Mouse (Mus musculus) induced T-regulatory cell, adult 2 months (primary cell): ENCODE measurements around the gene A930009A15Rik.

ENCODE experiments used
- DNase-seq: peaks from one replicate; pipeline ENCODE4 v3.0.0-alpha.2; 2012; ENCODE audit warnings: low read depth

Gene A930009A15Rik

DNA sequence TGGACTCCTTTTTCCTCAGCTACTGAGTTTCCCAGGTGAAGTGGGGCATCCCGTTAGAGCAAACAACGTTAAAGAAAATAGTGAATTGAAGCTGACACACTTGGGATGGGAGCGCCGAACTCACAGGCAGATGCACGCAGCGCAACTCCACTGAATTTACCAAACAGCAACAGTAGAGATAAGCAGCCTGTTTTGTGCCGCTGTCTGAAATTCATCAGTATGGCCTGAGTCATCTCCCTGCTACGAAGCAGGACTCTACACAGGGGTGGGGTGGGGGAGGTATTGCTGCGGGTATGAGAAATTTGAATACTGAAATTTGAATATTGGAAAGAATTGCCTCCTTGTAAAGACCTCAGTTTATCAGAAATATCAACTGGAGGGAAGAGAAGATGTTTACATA is 12.2 kb downstream of the A930009A15Rik start:
- no peak for DNase-seq

DNA sequence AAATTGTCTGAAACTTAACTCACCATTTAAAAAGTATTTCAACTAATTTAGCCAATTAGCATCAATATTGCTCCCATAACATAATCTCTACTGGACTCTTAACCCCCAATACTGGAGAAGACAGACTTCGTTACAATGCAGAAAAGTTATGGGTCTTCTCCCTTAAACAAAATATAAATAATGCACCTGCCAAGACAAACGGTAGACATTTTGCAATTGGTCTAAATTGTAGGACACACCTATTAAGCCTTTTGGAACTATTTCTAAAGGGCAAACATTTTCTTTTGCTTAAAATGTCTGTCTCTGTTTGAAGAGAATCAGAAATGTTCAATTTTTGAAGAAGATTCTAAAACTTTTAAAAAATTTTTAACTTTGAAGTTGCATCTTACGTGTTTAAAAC is 13.3 kb downstream of the A930009A15Rik start:
- no peak for DNase-seq

DNA sequence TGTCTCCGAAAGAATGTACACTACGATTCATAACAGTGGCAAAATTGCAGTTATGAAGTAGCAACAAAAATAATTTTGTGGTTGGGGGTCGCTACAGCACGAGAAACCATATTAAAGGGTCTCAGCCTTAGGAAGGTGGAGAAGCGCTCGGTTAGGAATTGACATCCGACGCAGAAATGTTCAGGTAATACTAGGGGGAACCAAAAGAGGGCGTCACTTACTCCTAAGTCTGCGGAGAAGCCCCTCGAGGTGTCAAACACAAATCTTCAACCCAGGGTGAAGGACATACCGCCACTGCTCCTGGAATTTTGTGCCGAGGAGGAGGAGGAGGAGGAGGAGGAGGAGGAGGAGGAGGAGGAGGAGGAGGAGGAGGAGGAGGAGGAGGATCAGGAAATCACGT is 14.9 kb downstream of the A930009A15Rik start:
- DNase-seq = no peak

DNA sequence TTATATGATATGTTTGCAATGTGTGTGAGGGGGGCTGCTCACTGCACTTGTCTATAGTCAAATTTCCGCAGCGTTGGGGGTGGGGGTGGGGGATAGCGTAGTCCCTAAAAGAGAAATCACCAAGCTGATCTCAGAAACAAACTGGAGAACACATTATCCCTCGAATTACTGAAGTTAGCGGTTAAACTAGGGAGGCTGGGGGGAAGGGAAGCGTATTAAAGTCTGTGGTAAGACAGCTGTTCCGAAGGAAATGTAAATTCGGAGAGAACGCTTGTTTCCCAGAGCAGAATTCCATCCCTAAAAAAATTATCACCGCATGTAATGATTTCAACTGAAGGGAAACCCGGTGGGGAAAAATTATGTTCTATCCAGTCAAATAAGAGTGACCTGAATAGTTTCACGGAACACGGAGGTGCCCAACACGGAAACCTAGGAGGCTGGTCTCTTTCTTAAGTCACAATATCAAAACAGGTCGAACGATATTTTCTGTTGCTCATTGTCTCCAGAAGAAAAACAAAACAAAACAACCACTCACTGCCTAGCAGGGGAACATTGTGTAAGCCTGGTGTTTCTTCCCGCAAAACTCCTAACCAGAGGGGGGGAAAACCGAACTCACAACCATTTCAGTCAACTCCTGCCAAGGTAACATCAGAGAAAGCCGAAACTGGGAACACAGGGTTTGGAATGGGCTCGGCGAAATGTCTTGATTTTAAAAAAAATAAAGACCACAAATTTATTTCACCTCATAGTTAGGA is 15.9 kb downstream of the A930009A15Rik start:
- peak; percentile 1 for DNase-seq

DNA sequence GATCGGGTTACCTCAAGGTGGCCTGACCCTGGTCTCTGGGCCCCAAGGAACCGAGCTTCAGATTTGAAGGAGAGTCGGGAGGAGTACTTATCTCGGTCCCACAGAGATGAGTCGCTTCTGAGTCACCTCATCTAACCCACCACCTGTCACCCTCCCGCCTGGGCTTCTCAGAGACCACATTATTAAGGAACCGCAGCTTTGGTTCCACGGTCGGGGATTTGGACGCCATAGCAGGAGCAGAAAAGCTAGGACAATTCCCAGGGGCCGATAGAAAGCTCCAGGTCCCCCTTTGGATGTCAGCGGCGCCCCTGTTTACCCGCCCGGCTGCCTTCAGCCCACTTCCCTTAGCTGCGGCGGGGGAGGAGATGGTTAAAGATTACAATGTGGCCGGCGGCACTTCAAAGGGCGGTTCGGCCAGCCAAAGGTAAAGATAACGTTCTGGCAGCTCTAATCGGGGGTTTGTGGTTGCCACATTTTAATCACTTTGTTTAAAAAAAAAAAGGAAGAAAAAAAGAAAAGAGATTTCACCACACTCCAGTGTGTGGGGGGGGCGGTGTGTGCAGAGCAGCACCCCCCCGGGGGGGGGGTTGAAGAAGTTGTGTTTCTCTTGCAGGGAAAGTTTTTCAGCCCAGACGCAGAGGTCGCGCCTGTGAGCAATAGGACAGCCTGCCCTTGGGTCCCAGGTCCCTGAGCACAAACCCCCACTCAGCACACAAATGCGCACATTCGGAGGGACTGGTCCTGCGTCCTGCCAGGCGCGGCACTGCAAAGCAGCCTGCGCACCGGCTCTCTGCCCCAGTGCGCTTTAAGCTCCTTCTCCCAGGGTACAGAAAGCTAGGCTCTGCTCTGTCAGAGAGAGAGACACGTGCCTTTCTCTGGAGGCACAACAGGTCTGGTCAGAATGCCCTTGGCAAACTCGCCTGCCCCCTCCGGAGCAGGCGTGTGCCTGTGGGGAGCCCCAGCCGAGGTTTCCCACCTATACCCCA is 16.8 kb downstream of the A930009A15Rik start:
- DNase-seq = peak; percentile 7

DNA sequence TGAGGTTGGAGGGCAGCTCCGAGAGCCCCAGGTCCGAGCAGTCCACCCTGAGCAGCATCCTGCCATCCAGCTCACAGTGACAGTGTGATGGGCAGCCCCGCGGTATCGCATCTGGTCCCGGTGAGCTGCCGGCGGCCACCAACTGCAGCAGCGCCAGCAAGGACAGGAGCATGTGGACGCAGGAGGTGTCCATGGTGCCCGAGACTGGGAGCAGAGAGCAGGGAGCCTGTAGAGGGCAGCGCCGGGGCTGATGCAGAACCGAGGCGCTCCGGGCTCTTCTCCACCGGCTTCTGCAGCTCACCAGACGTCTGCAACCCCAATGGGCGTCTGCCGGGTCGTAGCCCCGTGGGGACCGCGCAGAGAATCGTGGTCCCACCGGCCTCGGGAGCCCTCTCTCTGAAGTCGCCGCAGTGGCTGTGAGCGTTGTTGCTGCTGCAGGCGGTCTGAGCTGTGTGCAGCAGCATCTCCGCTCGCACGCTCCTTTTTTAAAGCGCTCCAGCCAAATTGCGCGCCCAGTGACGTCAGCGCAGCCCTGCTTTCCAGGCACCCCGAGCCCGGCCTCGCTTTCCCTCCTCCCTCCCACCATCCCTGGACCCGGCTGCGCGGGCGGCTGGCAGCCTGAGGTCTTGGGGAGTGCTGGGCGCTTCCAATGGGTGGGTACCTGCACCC is 17.6 kb downstream of the A930009A15Rik start, which contains the start of gene Lgr5:
Gene Lgr5 (minus strand): TSS at position 480 of the 669 bp plus-strand sequence.
- DNase-seq = no peak

DNA sequence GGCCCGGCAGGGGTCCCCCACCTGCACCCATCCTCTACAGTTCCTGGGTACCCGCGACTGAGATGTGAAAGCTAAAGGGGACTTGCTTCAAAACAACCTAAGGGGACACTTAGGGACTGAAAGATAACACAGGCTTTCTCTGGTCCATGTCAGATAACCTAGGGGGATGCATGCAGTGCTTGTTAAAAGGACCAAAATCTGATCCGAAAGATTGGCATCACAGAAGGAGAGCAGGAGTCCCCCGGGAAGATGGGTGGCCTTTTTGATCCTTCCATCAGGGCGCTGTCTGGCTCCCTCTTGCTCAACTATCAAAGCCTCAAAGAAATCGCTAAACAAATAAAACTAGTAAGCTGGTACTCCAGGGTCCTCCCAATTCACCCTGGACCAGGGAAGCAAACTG is 18.2 kb downstream of the A930009A15Rik start:
- DNase-seq = no peak

DNA sequence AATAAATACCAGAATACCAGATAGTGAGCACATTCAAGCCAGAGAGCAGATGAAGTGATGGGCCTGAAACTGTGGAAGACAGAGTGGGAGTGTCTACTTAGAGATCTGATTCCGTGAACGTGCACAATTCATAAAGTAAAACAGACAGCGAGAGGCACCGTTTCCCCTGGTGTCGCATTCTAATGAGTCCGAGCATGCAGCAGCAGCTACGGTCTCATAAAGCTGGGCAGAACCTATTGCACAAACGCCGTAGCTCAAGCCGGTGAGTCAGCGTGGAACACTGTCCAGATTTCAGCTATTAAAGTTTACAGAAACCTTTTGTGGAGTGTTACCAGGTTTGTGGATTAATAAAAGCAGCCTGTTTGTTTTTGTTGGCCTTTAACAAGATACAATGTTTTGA is 23.4 kb downstream of the A930009A15Rik start:
- no peak for DNase-seq

DNA sequence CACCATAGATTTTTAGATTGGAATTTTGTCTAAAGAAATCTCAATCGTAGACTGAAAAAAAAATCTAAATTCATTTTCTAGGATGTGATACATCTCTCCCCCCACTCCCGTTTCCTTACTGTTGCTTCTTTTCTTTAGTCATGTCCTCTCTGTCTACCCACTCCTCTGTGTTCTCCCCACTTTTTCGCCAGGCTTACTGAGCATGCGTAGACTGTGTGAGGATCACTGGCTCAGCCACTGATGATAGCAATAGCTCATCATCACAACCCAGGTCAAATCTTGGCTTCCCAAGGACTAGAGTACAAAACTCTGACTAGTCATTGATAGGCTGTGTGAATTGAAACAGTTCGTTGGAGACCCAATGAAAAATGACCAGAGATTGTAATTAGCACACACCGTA is 23.9 kb downstream of the A930009A15Rik start:
- DNase-seq = no peak

DNA sequence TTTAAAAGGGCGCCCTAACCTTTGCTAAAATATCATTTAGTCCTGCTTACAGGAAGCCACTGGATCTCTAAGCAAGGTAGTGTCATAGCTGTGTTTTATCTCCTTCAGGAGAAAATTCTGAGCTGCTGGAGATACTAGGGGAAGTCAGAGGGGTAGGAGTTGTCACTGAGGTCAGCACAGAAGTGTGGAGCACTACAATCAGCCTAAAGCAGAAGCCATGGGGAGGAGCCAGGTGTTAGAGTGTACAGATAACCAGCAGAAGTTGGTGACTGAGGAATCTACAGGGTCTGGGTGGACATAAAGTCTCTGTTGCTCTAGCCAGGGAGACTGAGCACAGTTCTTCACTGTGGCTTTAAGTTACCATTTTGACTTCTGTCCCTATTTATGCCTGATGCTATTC is 26.0 kb downstream of the A930009A15Rik start:
- DNase-seq = no peak

DNA sequence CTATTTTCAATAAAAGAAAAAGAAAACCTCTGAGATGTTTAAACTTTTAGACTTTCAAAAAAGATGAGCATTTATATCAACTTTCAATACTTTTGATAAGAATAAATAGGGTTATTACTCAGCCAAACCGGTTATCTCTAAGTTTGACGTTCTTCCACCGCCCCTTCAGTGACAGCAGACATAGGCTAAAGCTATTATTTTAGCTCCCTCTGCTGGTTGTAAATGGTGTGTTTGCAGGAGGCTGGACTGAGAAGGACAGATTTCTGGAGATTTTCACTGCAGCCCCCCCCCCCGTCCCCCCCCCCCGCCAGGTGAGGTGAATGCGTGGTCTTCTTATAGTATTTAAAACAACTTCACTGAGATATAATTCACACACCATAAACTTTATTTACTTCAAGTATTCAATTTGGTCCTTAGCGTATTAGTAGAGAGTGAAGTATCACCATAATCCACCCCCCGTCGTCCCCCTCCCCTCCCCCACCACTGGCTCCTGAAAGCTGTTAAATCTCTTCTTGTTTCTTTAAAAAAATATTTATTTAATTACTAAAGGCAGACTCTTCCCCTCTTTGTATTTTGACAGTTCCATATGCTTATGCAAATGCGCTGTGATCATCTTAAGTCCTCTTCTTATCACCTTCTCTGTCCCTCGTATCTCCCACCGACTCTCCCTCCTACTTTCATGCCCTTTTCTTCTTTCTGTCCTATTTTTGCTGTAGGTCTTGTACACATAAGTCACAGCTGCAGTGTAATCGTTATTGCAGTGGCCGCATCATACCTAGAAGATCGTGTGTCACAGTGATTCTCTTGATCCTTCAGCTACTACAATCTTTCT is 47.9 kb downstream of the A930009A15Rik start:
- peak; percentile 49 for DNase-seq

DNA sequence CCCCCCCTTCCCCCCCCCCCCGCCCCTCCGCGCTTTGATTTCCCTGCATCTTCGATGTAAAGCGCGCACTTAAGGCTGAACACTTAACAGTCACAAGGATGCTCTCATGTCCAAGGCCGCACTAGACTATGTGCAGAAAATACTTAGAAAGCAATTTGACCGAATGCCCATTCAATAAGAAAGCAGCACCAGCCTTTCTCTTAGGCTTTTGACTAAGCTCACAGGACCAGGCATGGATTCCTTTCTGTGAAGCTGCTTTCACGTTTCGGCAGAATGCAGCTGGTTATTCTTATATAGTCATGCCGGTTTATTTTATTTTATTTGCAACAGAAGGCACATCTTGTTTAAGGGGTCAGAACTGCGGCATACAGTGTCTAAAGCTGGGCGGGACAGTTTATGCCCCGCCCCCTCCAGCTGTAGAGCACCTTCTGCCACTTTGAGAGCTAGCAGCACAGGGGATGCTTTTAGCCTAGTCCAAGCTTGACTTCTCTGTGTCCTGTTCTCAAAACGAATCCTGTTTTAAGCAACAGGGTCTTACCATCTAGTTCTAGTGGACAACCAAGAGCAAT is 48.6 kb downstream of the A930009A15Rik start:
- no peak for DNase-seq

DNA sequence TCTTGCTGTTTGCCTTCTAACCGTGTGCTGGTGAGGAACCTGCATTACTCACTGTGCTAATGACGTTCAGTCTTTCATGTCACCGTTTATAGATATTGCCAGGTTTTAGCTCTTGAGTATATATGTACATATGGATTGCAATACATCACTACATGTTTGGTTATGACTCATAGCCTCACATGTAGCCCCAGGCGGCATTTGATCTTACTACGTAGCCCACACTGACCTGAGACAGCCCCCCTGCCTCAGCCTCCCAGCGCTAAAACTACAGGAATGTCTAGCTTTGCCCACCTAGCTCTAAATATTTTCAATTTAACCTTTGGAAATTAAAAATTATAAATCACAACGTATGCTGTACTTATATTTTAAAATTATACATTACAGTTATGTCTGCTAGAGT is 53.7 kb downstream of the A930009A15Rik start:
- no peak for DNase-seq

DNA sequence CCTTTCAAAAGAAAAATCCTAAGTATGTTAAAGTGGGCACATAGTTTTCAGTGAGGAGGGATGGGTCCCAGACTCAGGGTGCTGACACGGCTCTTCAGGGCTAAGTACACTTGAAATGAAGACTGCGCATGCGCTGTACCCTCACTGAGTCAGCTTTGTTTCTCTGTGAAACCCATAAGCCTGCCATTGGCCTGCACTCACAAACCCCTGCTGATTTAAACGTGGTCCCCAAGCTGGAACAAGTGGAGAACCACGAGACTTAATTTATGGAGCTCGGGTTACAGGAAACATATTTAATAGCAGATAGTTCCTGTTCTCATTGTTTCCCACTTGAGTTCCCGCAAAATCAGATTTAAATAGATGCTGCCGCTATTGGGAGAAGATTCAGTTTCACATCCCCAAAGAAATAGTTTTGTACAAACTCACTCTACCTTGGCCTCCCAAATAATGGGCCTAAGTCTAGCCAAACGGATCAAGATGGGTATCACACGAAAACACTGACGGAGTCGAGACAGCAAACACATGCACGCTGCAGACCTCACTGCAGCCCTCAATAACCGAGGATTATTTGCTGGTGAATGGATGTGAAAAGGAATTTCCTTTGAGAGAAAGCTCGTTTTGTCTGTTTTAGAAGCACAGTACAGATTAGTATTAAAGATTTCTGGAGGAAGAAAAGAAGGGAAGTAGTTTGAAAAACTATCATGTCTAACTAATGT is 54.3 kb downstream of the A930009A15Rik start:
- no peak for DNase-seq

DNA sequence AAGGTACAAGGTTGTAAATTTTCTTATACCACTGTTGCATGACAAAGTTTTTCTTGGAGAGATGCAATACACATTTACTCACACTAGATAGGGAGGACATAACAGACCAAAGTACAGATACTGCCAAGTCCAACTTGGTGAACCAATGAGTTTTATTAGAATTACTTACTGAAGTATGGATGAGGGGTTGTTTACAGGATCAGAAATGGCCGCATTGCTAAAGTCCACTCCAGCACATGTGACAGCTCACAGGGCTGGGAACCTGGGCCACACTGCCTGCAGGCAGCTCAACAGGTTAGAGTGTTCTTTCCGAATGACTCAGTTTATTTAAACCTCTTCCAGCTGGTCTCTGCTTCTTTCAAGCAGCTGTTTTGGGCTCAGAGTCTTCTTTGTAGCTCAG is 55.2 kb downstream of the A930009A15Rik start:
- no peak for DNase-seq

DNA sequence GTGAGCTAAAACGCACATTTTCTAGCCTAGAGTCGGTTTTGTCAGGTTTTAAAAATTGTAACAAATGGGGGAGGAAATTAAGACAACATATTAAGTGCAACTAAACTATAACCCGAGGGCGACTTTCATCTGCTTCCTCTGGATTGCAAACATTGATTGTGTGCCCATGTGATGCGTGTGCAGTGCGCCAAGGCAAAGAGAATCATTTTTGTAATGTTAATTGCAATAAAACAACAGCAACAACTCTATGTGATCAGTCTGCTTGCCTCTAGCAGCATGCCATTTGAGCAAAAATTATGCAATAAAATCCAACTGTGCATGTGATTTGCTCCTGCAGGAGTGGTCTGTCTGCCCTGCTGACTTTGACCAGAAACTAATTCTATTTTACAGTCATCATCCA is 56.9 kb downstream of the A930009A15Rik start:
- no peak for DNase-seq
